Mouse (Mus musculus): ENCODE measurements around the gene Adamts2. TPM values are rescaled to one million over a fixed set of nuclear protein-coding genes. Genes with fewer than 3 reads are reported as not detected.

Adamts2 gene
- polyA plus RNA-seq, 1 experiment: 1.0 TPM

DNA sequence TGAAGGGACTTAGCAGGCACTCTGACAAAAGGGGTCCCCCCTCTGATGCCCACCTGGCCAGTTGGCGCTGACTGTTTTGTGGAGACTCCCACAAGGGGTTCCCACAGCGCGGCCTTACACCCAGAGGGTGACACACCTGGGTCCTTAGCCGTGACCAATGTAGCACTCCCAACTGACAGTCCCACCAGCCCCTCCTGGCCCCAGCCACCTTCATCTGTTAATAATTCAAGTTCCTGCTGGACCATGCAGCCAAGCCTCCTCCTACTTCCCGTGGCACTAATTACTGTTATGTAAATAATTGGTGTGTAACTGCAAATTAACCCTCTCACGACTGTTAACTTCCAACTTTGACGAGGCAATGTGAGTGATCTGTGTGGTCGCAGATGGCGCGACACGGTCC lies 195.8 kb downstream of the Adamts2 start:
- Histone ChIP-seq H3K27ac (ENCODE audit: insufficient read depth, low read depth, low read length) (no peak overlapping the region), H3K4me1 (ENCODE audit: control insufficient read depth, insufficient read depth, low read length) (no peaks in the 10 kb centered on the region), H3K4me3 (ENCODE audit: insufficient read depth, low read length) (no peak overlapping the region)
- TF ChIP-seq CTCF (IDR thresholded peaks at IDR 0.05; ENCODE audit: low read depth, low read length): no peak
- TF ChIP-seq POLR2A (IDR thresholded peaks at IDR 0.05; ENCODE audit: borderline replicate concordance, low read depth, low read length): no peak

DNA sequence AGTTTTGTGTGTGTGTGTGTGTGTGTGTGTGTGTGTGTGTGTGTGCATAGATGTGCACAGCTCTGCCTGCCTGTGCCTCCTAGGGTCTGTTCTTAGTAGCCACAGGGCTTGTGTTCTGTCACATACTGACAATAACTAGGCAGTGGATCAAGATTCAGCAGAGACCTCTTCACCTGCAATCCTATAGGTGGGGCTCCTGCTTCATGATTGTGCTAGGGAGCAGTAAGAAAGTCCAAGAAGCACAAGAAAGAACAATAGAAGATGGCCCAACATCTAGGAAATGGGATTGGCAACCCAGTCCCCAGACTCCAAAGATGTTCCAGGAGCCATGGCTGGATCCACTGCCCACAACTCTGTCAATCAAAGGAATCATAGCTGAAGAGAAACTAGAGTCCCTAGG lies 197.0 kb downstream of the Adamts2 start:
- H3K27ac ChIP-seq (ENCODE audit: insufficient read depth, low read depth, low read length): no peak overlapping the region
- H3K4me3 ChIP-seq (ENCODE audit: insufficient read depth, low read length): no peak overlapping the region
- no peak for TF ChIP-seq CTCF (IDR thresholded peaks at IDR 0.05; ENCODE audit: low read depth, low read length)
- TF ChIP-seq POLR2A (IDR thresholded peaks at IDR 0.05; ENCODE audit: borderline replicate concordance, low read depth, low read length): no peak
- H3K4me1 ChIP-seq (ENCODE audit: control insufficient read depth, insufficient read depth, low read length): no peaks in the 10 kb centered on the region

DNA sequence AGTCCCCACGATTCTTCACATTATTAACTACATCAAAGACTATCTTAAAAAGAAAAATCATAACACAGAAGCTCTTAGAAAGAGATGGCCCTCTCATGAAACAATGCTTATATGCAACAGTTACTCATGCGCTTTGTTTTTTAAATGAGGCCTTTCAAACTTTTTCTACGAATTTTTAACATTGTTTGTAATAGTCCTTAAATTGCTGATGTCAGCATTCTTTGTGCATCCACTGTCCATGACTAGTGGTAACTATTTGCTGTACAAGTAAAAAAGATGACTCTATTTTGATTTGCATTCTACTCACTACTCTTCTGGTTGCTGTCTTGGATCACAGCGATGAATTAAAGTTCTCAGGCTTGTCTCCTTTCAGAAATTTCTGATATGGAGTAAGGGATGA lies 212.3 kb downstream of the Adamts2 start:
- no peak overlapping the region for H3K4me3 ChIP-seq (ENCODE audit: insufficient read depth, low read length)
- TF ChIP-seq POLR2A (IDR thresholded peaks at IDR 0.05; ENCODE audit: borderline replicate concordance, low read depth, low read length): no peak
- H3K27ac ChIP-seq (ENCODE audit: insufficient read depth, low read depth, low read length): no peak overlapping the region
- no peaks in the 10 kb centered on the region for H3K4me1 ChIP-seq (ENCODE audit: control insufficient read depth, insufficient read depth, low read length)

DNA sequence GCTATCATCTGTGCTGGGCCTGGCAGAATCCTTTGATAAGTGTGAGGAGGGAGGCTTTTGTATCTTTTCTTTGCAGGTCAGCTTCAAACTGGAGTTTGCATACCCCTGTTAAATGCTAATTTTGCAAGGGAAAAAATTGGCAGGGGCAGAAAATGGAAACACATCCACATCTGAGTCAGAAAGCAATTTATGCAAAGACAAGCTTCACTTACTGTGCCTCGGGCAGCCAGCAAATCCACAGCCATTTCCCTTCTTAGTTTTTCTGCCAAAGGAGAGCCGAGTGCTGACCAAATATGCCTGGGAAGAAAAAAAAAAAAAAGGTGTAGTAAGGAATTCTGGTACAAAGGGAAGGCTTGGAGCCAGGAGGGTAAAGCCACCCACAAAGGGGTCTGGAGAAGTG lies 224.3 kb downstream of the Adamts2 start:
- no peak for TF ChIP-seq CTCF (IDR thresholded peaks at IDR 0.05; ENCODE audit: low read depth, low read length)
- TF ChIP-seq POLR2A (IDR thresholded peaks at IDR 0.05; ENCODE audit: borderline replicate concordance, low read depth, low read length): no peak
- H3K4me1 ChIP-seq (ENCODE audit: control insufficient read depth, insufficient read depth, low read length): peaks cover 3% of the 10 kb centered on the region
- H3K4me3 ChIP-seq (ENCODE audit: insufficient read depth, low read length): no peak overlapping the region
- no peak overlapping the region for H3K27ac ChIP-seq (ENCODE audit: insufficient read depth, low read depth, low read length)

DNA sequence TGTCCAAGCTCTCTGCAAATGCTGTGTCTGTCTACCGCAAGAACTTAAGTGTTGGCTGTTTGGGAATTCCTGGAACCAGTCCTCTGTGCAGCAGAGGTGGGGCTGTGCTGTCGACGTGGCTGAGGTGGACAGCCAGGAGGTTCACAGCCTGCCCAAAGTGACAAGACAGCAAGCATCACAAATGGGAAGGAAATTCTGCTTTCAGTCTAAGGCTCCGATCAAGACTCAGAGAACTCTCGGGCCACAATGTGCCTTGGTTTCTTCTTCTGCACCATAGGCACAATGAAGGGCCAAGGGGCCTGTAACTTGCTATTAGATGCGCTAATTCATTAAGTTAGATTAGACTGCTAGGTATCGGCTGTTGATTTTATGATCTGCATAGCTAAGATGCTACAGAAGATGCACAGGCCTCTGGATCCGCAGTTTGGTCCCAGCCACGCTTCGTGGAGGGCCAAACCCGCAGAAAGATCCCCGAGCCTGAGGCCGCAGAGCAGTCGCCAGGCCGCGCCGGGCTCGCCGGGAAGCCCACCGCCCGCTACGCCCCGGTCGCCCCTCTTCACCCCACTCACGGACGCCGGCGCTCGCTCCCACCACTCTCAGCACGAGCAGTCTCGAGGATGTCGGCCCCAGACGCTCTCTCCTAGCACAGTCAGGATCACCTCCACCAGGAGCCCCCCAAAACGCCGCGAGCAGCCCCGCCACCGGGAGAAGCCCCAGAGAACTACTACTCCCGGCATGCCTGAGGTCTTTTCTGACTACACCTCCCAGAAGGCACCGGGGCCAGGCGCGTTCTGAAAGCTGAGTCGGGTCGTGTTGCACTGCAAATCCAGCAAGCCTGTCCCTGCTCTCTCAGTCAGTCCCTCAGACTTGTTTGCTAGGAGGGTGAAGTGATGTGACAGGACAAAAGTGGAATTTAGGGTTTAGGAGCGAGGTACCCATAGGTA lies 225.4 kb downstream of the Adamts2 start, which contains the start of gene Zfp354c:
Zfp354c (minus strand) TSS at position 715 of the 944 bp plus-strand sequence.
- H3K4me1 ChIP-seq (ENCODE audit: control insufficient read depth, insufficient read depth, low read length): peaks cover 3% of the 10 kb centered on the region
- H3K4me3 ChIP-seq (ENCODE audit: insufficient read depth, low read length): peak within 1 kb of the TSS; percentile 97
- H3K27ac ChIP-seq (ENCODE audit: insufficient read depth, low read depth, low read length): no peak within 1 kb of the TSS
- TF ChIP-seq POLR2A (IDR thresholded peaks at IDR 0.05; ENCODE audit: borderline replicate concordance, low read depth, low read length): no peak
- TF ChIP-seq CTCF (IDR thresholded peaks at IDR 0.05; ENCODE audit: low read depth, low read length): no peak

DNA sequence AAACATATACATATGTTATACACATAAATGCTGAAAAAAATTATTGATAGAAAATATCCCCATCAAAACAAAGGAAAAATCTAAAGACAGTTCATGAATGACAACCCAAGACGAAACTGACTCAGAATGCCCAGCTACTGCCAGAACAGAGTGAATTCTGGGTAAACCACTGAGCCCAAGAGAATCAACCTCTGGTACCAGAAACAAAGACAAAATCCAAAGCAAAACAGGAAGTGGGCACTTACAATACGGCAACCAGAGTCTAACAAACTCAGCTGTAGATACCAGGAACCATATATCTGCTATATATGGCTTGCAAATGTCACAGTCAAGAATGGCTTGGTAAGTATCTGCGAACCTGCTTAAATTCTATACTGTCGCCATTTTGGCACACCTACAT lies 233.8 kb downstream of the Adamts2 start:
- H3K4me1 ChIP-seq (ENCODE audit: control insufficient read depth, insufficient read depth, low read length): no peaks in the 10 kb centered on the region
- H3K27ac ChIP-seq (ENCODE audit: insufficient read depth, low read depth, low read length): no peak overlapping the region
- no peak for TF ChIP-seq POLR2A (IDR thresholded peaks at IDR 0.05; ENCODE audit: borderline replicate concordance, low read depth, low read length)
- no peak for TF ChIP-seq CTCF (IDR thresholded peaks at IDR 0.05; ENCODE audit: low read depth, low read length)
- H3K4me3 ChIP-seq (ENCODE audit: insufficient read depth, low read length): no peak overlapping the region

DNA sequence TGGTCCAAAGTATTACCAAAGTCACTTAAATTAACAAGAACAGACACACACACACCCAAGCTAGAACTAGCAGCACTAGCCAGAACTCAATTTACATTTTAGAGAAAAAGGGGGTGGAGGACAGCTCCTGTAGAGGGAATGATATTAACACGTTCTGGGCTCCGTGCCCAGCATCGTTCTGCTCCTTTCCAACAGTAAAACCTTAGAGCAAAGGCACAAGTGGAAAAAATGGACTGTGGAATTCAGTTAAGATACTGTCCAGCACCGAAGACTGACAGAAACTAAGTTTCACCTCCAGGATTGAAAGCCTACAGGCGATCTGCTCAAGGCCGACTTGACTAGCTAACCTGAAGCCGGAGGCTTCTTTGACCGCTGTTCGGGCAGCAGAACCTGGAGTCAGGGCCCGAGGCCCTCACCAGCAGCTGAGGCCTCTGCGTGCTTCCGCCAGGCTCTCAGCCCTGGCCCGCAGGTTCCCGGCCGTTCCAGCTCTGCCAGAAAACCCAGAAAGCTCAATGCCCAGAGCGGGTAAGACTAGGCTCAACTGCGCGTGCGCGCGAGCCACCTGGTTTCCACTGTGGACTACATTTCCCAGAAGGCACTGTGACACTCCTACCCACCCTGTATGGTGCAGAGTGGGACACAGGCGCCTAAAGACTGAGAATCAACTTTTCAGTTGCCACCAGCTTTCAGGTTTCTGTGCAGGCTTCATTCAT lies 239.3 kb downstream of the Adamts2 start, which contains the start of gene Zfp879:
Zfp879 (minus strand) TSS at position 530 of the 713 bp plus-strand sequence.
- peak within 1 kb of the TSS; percentile 25 for H3K4me3 ChIP-seq (ENCODE audit: insufficient read depth, low read length)
- TF ChIP-seq CTCF (IDR thresholded peaks at IDR 0.05; ENCODE audit: low read depth, low read length) (no peak), POLR2A (IDR thresholded peaks at IDR 0.05; ENCODE audit: borderline replicate concordance, low read depth, low read length) (no peak)
- no peaks in the 10 kb centered on the region for H3K4me1 ChIP-seq (ENCODE audit: control insufficient read depth, insufficient read depth, low read length)
- no peak within 1 kb of the TSS for H3K27ac ChIP-seq (ENCODE audit: insufficient read depth, low read depth, low read length)

DNA sequence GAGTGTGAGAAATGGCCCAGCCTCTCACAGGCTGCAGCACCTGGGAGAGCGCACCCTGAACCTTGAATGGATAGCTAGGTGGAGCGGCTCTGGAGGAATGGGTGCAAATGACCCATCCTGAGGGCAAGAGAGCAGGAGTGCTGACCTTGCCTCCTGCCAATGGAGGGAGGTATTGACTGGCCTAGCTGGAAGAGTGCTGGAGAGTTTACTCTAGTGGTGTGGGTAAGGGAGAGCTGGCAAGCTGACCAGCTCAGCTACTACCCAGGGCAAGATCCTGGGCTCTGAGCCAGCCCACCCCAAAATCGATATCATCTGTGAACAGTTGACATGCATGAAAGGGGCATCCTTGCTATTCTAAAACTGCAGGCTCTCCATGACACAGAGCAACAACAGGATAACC lies 244.1 kb downstream of the Adamts2 start:
- Histone ChIP-seq H3K27ac (ENCODE audit: insufficient read depth, low read depth, low read length) (no peak overlapping the region), H3K4me1 (ENCODE audit: control insufficient read depth, insufficient read depth, low read length) (no peaks in the 10 kb centered on the region), H3K4me3 (ENCODE audit: insufficient read depth, low read length) (no peak overlapping the region)
- TF ChIP-seq POLR2A (IDR thresholded peaks at IDR 0.05; ENCODE audit: borderline replicate concordance, low read depth, low read length) (no peak), CTCF (IDR thresholded peaks at IDR 0.05; ENCODE audit: low read depth, low read length) (no peak)

DNA sequence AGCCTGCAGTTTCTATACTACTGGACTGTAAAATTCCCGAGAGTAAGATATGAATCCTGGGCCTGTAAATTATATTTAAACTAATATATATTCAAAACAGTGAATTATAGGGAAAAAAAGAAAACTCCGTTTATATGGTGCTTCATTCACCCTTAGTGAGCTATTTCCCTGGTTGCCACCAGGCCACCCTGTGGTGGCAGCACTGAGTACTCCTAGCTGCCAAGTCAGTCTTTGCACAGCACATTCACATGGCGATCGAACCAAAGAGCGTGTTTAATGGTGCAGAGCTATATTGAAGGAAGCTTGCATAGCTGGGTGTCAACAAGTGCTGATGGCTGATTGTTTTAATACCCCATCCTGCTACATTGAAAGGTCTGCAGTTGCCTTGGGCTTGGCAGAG lies 245.2 kb downstream of the Adamts2 start:
- Histone ChIP-seq H3K4me1 (ENCODE audit: control insufficient read depth, insufficient read depth, low read length) (no peaks in the 10 kb centered on the region), H3K27ac (ENCODE audit: insufficient read depth, low read depth, low read length) (no peak overlapping the region), H3K4me3 (ENCODE audit: insufficient read depth, low read length) (no peak overlapping the region)
- no peak for TF ChIP-seq POLR2A (IDR thresholded peaks at IDR 0.05; ENCODE audit: borderline replicate concordance, low read depth, low read length)
- no peak for TF ChIP-seq CTCF (IDR thresholded peaks at IDR 0.05; ENCODE audit: low read depth, low read length)

Measured in bone marrow macrophage, adult 2 months (primary cell).